Mouse (Mus musculus) bone marrow macrophage, adult 2 months (primary cell): Measurements from ENCODE around the gene Auh.

Source experiments
- CTCF ChIP-seq: IDR thresholded peaks from 2 replicates; pipeline ENCODE4 v1.5.1; 2012; ENCODE audit warnings: low read depth, mild to moderate bottlenecking, low read length, moderate library complexity
- POLR2A ChIP-seq: IDR thresholded peaks from 2 replicates; pipeline ENCODE4 v1.6.1; 2012; ENCODE audit warnings: mild to moderate bottlenecking, low read depth, low read length, borderline replicate concordance

- TF ChIP-seq POLR2A = no peak
- TF ChIP-seq CTCF = no peak
Measured at GRCm38 (mm10) chr13:52836231-52836630, 93.2 kb downstream of the Auh start.
